Mouse (Mus musculus) cortical plate, adult 2 months (tissue): Measurements from ENCODE around the gene Luc7l. TPM values are rescaled to one million over a fixed set of nuclear protein-coding genes. Genes with fewer than 3 reads are reported as not detected.

Experiments used
- H3K27ac ChIP-seq: fragments of 200-500 bp; 2 replicates; pipeline ENCODE4 v1.5.1; 2012; ENCODE audit warnings: low read length, control low read depth, inconsistent platforms; ENCODE audit not compliant: insufficient read depth
- H3K4me1 ChIP-seq: fragments of 200-500 bp; 2 replicates; pipeline ENCODE4 v1.6.1; 2011; ENCODE audit warnings: low read length; ENCODE audit not compliant: control insufficient read depth, insufficient read depth
- H3K4me3 ChIP-seq: fragments of 200-500 bp; 2 replicates; pipeline ENCODE4 v1.5.1; 2011; ENCODE audit warnings: mild to moderate bottlenecking, low read length, control low read depth; ENCODE audit not compliant: insufficient read depth
- CTCF ChIP-seq: fragments of 200-500 bp; IDR thresholded peaks from 2 replicates; pipeline ENCODE4 v1.5.1; 2011; ENCODE audit warnings: mild to moderate bottlenecking, control low read depth, low read length; ENCODE audit not compliant: insufficient read depth; ENCODE audit errors: extremely low read depth
- POLR2A ChIP-seq: fragments of 200-500 bp; IDR thresholded peaks from 2 replicates; pipeline ENCODE4 v1.6.1; 2011; ENCODE audit warnings: mild to moderate bottlenecking, low read length, control low read depth; ENCODE audit not compliant: insufficient read depth; ENCODE audit errors: extremely low read depth
- polyA plus RNA-seq: library from polyadenylated mRNA; depleted of rRNA; stranded (reverse); fragments of >200 nt; gene quantifications from 2 replicates; pipeline ENCODE4 v1.2.3, GENCODE M21; 2012; rRNA removed

Gene Luc7l
- polyA plus RNA-seq = 64.8 and 68.3 TPM in 2 replicates

- H3K4me3 ChIP-seq = peak within 1 kb of the TSS; percentile 64
- TF ChIP-seq CTCF = no peak
- peak; percentile 97 for TF ChIP-seq POLR2A
- no peaks in the 10 kb centered on the region; the same call in 1 of the 2 replicates for H3K4me1 ChIP-seq
- peak within 1 kb of the TSS; percentile 94 for H3K27ac ChIP-seq
Measured at GRCm38 (mm10) chr17:26252539-26253251, at the start of gene Luc7l. Gene Luc7l, plus strand, starts transcription at chr17:26252896.

- no peak overlapping the region for H3K27ac ChIP-seq
- peaks cover 5% of the 10 kb centered on the region; the same call in 1 of the 2 replicates for H3K4me1 ChIP-seq
- H3K4me3 ChIP-seq = peak overlapping the region; percentile 52
- TF ChIP-seq CTCF (no peak), POLR2A (peak; percentile 13; the same call in 1 of the 2 replicates)
Measured at GRCm38 (mm10) chr17:26203321-26203811, 49.3 kb upstream of the Luc7l start.

- no peak for TF ChIP-seq POLR2A
- TF ChIP-seq CTCF = no peak
- Histone ChIP-seq H3K27ac (no peak overlapping the region), H3K4me1 (peaks cover 5% of the 10 kb centered on the region; the same call in 1 of the 2 replicates), H3K4me3 (no peak overlapping the region)
Measured at GRCm38 (mm10) chr17:26204766-26205165, 47.9 kb upstream of the Luc7l start.

GRCm38 (mm10) chr17:26206392-26206791 is 46.3 kb upstream of the Luc7l start:
- H3K27ac ChIP-seq = no peak overlapping the region
- peaks cover 5% of the 10 kb centered on the region; the same call in 1 of the 2 replicates for H3K4me1 ChIP-seq
- H3K4me3 ChIP-seq = no peak overlapping the region
- TF ChIP-seq POLR2A = no peak

- Histone ChIP-seq H3K27ac (no peak within 1 kb of the TSS), H3K4me3 (no peak within 1 kb of the TSS), H3K4me1 (peaks cover 3% of the 10 kb centered on the region; the same call in 1 of the 2 replicates)
- no peak for TF ChIP-seq POLR2A
- TF ChIP-seq CTCF = no peak
Measured at GRCm38 (mm10) chr17:26207686-26208085, 45.0 kb upstream of the Luc7l start, which contains the start of gene Arhgdig. Gene Arhgdig, minus strand, starts transcription at chr17:26207786.

GRCm38 (mm10) chr17:26212241-26212640 is 40.5 kb upstream of the Luc7l start:
- no peaks in the 10 kb centered on the region for H3K4me1 ChIP-seq
- H3K4me3 ChIP-seq = no peak overlapping the region
- no peak for TF ChIP-seq POLR2A
- no peak for TF ChIP-seq CTCF
- H3K27ac ChIP-seq = no peak overlapping the region

- no peaks in the 10 kb centered on the region for H3K4me1 ChIP-seq
- H3K27ac ChIP-seq = no peak overlapping the region
- no peak for TF ChIP-seq POLR2A
- no peak for TF ChIP-seq CTCF
- no peak overlapping the region for H3K4me3 ChIP-seq
Measured at GRCm38 (mm10) chr17:26212681-26213080, 40.0 kb upstream of the Luc7l start.

- Histone ChIP-seq H3K4me3 (no peak overlapping the region), H3K4me1 (no peaks in the 10 kb centered on the region), H3K27ac (no peak overlapping the region)
- TF ChIP-seq CTCF (no peak), POLR2A (no peak)
Measured at GRCm38 (mm10) chr17:26221508-26221907, 31.2 kb upstream of the Luc7l start.

- Histone ChIP-seq H3K27ac (no peak overlapping the region), H3K4me3 (no peak overlapping the region), H3K4me1 (no peaks in the 10 kb centered on the region)
- no peak for TF ChIP-seq CTCF
- TF ChIP-seq POLR2A = no peak
Measured at GRCm38 (mm10) chr17:26225150-26225549, 27.5 kb upstream of the Luc7l start.

GRCm38 (mm10) chr17:26229776-26230175 is 22.9 kb upstream of the Luc7l start:
- H3K4me3 ChIP-seq = no peak overlapping the region
- TF ChIP-seq CTCF = no peak
- no peak for TF ChIP-seq POLR2A
- H3K4me1 ChIP-seq = no peaks in the 10 kb centered on the region
- H3K27ac ChIP-seq = no peak overlapping the region
